Mouse (Mus musculus) midbrain, embryonic 11.5 days (tissue): ENCODE results near the gene Gsk3a. TPM values are rescaled to one million over a fixed set of nuclear protein-coding genes. Genes with fewer than 3 reads are reported as not detected.

Experiments used
- ATAC-seq: fragments of 200-750 bp; cut with Nextera tagmentation; 2 replicates; pipeline ENCODE4 v1.8.0; 2017; ENCODE audit warnings: moderate TSS enrichment, moderate library complexity; ENCODE audit not compliant: low FRiP score
- DNase-seq: peaks from one replicate; pipeline ENCODE4 v3.0.0; 2015; ENCODE audit warnings: low spot score; ENCODE audit errors: missing footprints
- H3K27ac ChIP-seq: fragments of 300-500 bp; sonication (generic); 2 replicates; pipeline ENCODE4 v1.5.1; 2014; ENCODE audit warnings: low read depth, low read length
- H3K27me3 ChIP-seq: fragments of 300-500 bp; sonication (generic); 2 replicates; pipeline ENCODE4 v1.6.1; 2014; ENCODE audit warnings: mild to moderate bottlenecking, low read length, moderate library complexity, mixed read lengths; ENCODE audit not compliant: control insufficient read depth, insufficient read depth
- H3K36me3 ChIP-seq: fragments of 300-500 bp; sonication (generic); 2 replicates; pipeline ENCODE4 v1.6.1; 2014; ENCODE audit warnings: mild to moderate bottlenecking, low read length, moderate library complexity, mixed read lengths; ENCODE audit not compliant: control insufficient read depth, insufficient read depth
- H3K4me1 ChIP-seq: fragments of 300-500 bp; sonication (generic); 2 replicates; pipeline ENCODE4 v1.6.1; 2014; ENCODE audit warnings: low read length; ENCODE audit not compliant: control insufficient read depth, insufficient read depth
- H3K4me2 ChIP-seq: fragments of 300-500 bp; sonication (generic); 2 replicates; pipeline ENCODE4 v1.6.1; 2014; ENCODE audit warnings: mild to moderate bottlenecking, moderate library complexity
- H3K4me3 ChIP-seq: fragments of 300-500 bp; sonication (generic); 2 replicates; pipeline ENCODE4 v1.5.1; 2014; ENCODE audit warnings: low read depth, low read length
- H3K9ac ChIP-seq: fragments of 300-500 bp; sonication (generic); 2 replicates; pipeline ENCODE4 v1.6.1; 2014; ENCODE audit warnings: low read length
- H3K9me3 ChIP-seq: fragments of 300-500 bp; sonication (generic); 2 replicates; pipeline ENCODE4 v1.6.1; 2016; ENCODE audit warnings: low read length; ENCODE audit not compliant: control insufficient read depth
- WGBS: fragments of 180-500 bp; shearing (Covaris S2); extraction: QIAGEN DNeasy Blood & Tissue Kit; methylation state at CpG from one replicate; pipeline ENCODE4 v1.1.7; 2014; 5-methylcytosine and 5-hydroxymethylcytosine counted together
- polyA plus RNA-seq: library from polyadenylated mRNA; unstranded; fragments of >200 nt; fragmentation: Nextera tagmentation; extraction: Ambion mirVana; gene quantifications from 2 replicates; pipeline ENCODE4 v1.2.1, GENCODE M21; 2014

Gene Gsk3a
- polyA plus RNA-seq, 1 experiment from 2014 or later = 14.6 TPM

DNA sequence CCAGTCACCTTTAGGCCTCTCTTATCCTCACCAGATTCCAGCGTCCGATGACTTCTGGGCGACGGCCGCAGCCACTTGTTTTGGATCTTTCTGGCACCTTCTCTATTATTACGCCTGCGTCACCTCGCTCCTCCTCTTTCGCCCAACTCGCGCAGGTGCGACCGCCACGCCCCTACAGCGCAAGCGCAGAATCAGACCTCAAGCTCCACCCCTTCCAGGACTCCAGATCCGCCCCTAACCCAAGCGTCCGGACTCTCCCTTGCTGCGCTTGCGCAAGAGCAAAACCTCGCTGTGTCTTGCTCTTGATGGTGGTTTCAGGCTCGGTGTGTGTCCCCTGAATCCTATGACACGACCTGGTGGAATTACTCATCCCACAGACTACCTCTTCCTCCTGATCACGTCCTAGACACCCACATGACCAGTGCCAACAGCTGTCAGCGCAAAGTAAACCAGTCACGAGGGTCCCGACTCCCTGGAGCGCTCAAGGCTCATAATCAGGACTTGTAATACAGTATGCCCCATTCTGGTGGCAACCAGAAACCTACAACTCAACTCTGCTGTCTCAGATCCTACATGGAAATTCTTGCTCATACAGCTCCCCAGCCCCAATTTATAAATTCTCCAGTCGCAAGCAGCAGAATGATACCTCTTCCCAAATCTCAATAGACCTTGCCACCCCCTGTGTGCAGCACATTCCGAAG, 17.7 kb downstream of the Gsk3a start:
- 5% methylated on average over 31 of the region's 31 CpGs for WGBS
- H3K4me1 ChIP-seq = peaks cover 21% of the 10 kb centered on the region
- H3K36me3 ChIP-seq = 0 out of 2 replicates have a peak, but pooled peaks cover 2% of the 10 kb centered on the region
- peak; percentile 99 for DNase-seq
- no peaks in the 10 kb centered on the region for H3K9me3 ChIP-seq
- H3K4me3 ChIP-seq = peak overlapping the region; percentile 51
- H3K27me3 ChIP-seq = no peaks in the 10 kb centered on the region
- peak overlapping the region; percentile 97 for H3K4me2 ChIP-seq
- no peak overlapping the region for H3K27ac ChIP-seq
- peak; percentile 75 for ATAC-seq
- H3K9ac ChIP-seq = peak overlapping the region; percentile 81; the same call in 1 of the 2 replicates

DNA sequence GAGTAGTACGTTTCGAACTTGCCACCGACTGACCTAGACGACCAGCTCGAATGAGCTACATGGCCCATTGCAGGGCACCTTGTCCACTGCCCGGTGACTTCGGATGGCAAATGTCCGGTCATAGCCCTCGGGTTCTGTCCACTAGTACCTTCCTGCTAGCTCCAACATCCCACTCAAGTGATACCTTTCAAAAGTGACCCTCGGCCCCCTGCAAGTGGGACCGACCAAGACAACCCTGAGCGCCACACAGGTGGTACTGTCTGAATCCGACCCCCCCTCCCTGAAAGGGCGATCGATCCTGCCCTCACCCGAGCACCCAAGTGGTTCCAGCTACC, 18.3 kb downstream of the Gsk3a start:
- WGBS = 1% methylated on average over 16 of the region's 16 CpGs
- peak overlapping the region; percentile 81; the same call in 1 of the 2 replicates for H3K9ac ChIP-seq
- ATAC-seq = peak; percentile 34; the same call in 1 of the 2 replicates

DNA sequence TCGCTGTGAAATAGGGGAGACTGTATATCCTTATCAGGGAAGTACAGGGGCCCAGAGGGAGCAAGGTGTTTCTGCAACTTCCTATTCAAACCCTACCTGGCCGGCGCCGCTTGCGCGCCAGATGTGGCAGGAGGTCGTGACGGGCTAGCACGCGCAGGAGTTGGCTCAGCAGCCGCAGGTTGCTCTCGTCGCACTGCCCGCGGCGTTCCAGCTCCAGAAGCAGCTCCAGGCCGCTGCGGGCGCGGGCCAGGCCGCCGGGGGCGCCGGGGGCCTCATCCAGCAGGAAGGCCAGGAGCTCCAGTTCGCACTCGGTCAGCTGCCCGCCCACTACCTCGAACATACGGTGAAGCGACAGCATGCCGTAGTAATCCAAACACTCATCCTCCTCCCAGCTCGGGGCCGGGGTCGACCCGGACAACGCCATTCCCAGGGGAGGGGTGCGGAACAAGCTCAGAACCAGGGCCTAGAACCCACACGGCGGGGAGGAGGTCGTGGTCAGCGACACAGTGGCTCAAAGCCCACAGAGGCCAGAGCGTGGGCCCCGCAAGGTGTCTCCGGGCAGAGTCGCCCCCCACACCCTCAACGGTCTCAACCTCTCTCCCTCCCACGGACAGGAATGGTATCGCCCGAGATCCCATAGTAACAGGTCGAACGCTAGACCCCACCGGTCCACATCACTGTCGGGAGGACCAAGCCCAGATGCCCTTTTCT, 18.8 kb downstream of the Gsk3a start:
- Histone ChIP-seq H3K36me3 (peaks cover 2% of the 10 kb centered on the region; the same call in 1 of the 2 replicates), H3K4me2 (peak overlapping the region; percentile 97), H3K4me3 (peak overlapping the region; percentile 51), H3K27me3 (no peaks in the 10 kb centered on the region), H3K27ac (peak overlapping the region; percentile 74; the same call in 1 of the 2 replicates), H3K9me3 (no peaks in the 10 kb centered on the region), H3K4me1 (peaks cover 21% of the 10 kb centered on the region), H3K9ac (peak overlapping the region; percentile 81)
- WGBS = 1% methylated on average over 53 of the region's 53 CpGs
- ATAC-seq (peak; percentile 25), DNase-seq (peak; percentile 99)

More for the DNA sequence above, 18.3 kb downstream of the Gsk3a start:
- DNase-seq = peak; percentile 98
- Histone ChIP-seq H3K36me3 (0 out of 2 replicates have a peak, but pooled peaks cover 2% of the 10 kb centered on the region), H3K27me3 (no peaks in the 10 kb centered on the region), H3K27ac (peak overlapping the region; percentile 74; the same call in 1 of the 2 replicates), H3K4me2 (peak overlapping the region; percentile 97), H3K9me3 (no peaks in the 10 kb centered on the region), H3K4me3 (peak overlapping the region; percentile 51), H3K4me1 (peaks cover 21% of the 10 kb centered on the region)

DNA sequence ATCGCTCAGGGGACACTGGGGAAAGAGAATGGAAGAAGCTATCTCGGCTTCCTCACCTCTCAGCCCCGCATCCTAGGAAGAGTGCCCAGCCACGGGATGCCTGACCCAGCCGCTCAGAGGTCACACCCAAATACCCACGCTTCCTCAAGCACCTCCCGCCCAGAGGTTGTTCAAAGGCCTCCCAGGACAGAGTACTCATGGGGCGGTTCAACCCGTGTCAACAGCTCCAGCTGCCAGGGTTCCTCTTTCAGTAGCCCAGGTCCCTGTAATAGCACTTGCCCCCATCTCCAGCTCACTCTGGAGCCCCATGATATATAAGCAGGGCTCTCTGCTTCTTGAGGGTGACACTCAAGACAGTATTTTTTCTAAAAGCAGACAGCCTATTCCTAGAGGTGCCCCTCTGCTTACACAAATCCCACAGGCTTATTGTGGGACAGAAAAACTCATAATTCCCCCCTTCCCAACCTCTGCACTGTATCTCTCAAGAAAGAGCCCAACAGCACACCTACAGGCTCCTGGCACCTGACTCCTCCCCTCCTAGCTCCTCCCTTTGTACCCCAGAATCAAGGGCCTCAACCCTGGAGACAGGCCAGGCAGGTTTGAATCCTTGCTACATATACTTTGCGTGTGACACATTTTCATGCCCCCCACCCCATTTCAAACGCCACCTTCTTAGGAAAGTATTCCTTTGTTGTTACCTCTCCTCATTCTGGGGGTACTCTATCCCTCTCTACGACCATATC, 19.8 kb downstream of the Gsk3a start:
- H3K36me3 ChIP-seq = peaks cover 2% of the 10 kb centered on the region; the same call in 1 of the 2 replicates
- H3K9ac ChIP-seq = no peak overlapping the region
- no peak for ATAC-seq
- peaks cover 21% of the 10 kb centered on the region for H3K4me1 ChIP-seq
- WGBS = 67% methylated on average over 12 of the region's 12 CpGs
- H3K9me3 ChIP-seq = no peaks in the 10 kb centered on the region
- 0 out of 2 replicates have a peak overlapping the region, but pooled peaks have one; percentile 51 for H3K4me3 ChIP-seq
- no peaks in the 10 kb centered on the region for H3K27me3 ChIP-seq
- no peak overlapping the region for H3K27ac ChIP-seq
- peak; percentile 31 for DNase-seq
- no peak overlapping the region for H3K4me2 ChIP-seq

DNA sequence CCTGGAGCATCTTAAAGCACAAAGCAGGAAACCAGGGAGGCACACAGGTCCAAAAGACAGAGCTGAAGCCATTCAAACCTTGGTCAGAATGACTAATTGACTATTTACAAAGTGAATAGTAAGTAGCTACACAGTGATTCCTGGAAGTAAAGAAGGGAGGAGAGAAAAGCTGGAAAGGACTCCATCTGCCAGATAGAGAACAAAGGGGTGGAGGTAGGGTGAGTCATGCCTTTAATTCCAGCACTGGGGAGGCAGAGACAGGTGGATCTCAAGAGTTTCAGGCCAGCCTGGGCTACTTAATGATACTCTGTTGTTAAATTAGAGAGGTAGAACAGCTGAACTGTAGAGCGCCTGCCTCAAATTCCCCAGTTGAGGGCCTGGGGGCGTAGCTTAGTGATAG, 23.5 kb downstream of the Gsk3a start:
- no peaks in the 10 kb centered on the region for H3K9me3 ChIP-seq
- peaks cover 2% of the 10 kb centered on the region; the same call in 1 of the 2 replicates for H3K36me3 ChIP-seq
- no peak overlapping the region for H3K4me3 ChIP-seq
- H3K4me1 ChIP-seq = peaks cover 5% of the 10 kb centered on the region
- ATAC-seq = no peak
- DNase-seq = no peak
- no peak overlapping the region for H3K4me2 ChIP-seq
- no peaks in the 10 kb centered on the region for H3K27me3 ChIP-seq
- 96% methylated on average over 2 of the region's 2 CpGs for WGBS
- no peak overlapping the region for H3K9ac ChIP-seq
- H3K27ac ChIP-seq = no peak overlapping the region

DNA sequence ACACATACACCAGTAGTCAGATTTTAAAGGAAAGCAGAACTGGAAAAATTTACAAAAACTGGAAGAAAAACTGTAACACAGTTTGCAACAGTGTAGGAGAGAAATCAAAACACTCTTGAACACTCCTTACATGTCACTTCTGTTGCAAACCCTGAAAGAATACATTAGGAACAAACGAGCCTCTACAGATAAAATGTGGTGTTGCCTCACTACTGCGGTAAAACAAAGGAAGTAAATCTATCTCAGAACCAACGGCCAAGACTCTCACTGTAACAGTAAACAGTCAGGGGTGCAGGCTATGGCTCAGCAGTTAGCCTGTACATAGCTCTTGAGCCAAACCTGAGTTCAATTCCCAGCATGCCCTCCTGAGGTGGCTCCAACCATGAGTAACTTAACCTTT, 24.6 kb downstream of the Gsk3a start:
- Histone ChIP-seq H3K27me3 (no peaks in the 10 kb centered on the region), H3K4me2 (no peak overlapping the region), H3K9me3 (no peaks in the 10 kb centered on the region), H3K4me1 (no peaks in the 10 kb centered on the region), H3K4me3 (no peak overlapping the region), H3K27ac (no peak overlapping the region), H3K36me3 (peaks cover 2% of the 10 kb centered on the region; the same call in 1 of the 2 replicates), H3K9ac (no peak overlapping the region)
- ATAC-seq (no peak), DNase-seq (peak; percentile 31)
- 79% methylated on average over 3 of the region's 3 CpGs for WGBS

DNA sequence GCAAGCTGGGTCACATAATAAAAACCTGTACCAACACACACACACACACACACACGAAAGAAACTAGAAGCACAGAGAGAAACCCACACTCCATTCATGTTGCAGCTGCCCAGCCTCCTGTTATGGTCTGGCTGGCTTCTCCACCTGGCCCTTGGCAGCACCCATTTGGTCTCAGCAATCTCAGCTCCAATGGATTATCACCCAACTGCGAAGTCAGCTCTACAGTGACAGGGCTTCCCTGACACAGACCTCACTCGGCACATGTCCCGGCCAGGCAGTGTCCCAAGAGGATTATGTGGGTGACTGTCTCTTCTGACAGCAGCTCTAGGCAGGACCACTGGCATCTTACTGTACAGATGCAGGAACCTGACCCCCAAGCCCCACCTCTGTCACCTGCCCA, 27.2 kb downstream of the Gsk3a start:
- DNase-seq (no peak), ATAC-seq (no peak)
- H3K27ac ChIP-seq = no peak overlapping the region
- WGBS = 90% methylated on average over 4 of the region's 4 CpGs
- no peaks in the 10 kb centered on the region for H3K4me1 ChIP-seq
- no peak overlapping the region for H3K9ac ChIP-seq
- H3K36me3 ChIP-seq = peaks cover 2% of the 10 kb centered on the region; the same call in 1 of the 2 replicates
- no peak overlapping the region for H3K4me2 ChIP-seq
- no peak overlapping the region for H3K4me3 ChIP-seq
- no peaks in the 10 kb centered on the region for H3K27me3 ChIP-seq
- H3K9me3 ChIP-seq = no peaks in the 10 kb centered on the region

DNA sequence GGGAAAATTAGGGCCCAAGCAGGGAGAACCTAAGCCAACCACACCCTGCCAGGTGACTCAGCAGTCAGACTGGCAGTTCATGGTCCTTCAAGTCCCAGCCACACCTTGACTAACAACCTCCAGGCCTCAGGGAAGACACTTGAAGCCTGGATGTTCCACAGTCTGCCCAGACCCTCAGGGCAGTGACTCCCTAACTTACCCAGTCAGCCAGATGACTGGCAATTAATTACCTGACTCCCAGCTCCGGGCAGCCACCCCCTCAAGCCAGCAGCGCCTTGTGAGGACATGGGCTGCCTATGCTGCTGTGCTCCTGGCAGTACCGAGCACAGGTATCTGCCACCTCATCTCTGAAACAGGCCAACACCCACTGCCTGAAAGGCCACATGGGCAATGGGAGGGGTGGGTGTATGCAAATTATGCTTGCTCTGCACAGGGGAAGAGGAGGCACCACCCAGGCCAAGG, 28.5 kb downstream of the Gsk3a start:
- Histone ChIP-seq H3K36me3 (peaks cover 2% of the 10 kb centered on the region; the same call in 1 of the 2 replicates), H3K4me3 (no peak overlapping the region), H3K4me1 (no peaks in the 10 kb centered on the region), H3K9me3 (no peaks in the 10 kb centered on the region), H3K27ac (no peak overlapping the region), H3K9ac (no peak overlapping the region), H3K4me2 (no peak overlapping the region), H3K27me3 (no peaks in the 10 kb centered on the region)
- WGBS = 78% methylated on average over 3 of the region's 3 CpGs
- ATAC-seq = no peak
- no peak for DNase-seq
